ENCODE assay signal across 36 mouse cellular contexts in genomic region chr8:7808395-7808794, GRCm38 (mm10).
"Had no signal": no experiment of that assay in that cellular context is flagged by ENCODE, and none has a peak within 500 bp of the region (broad histone marks: within the 10 kb centered on the region; RNA-seq: fewer than 3 reads in every experiment).

No protein-coding gene starts in this region.

- H3K27ac ChIP-seq: heart, adult 2 months; heart, embryonic 10.5 days; heart, embryonic 13.5 days; heart, embryonic 15.5 days; hindbrain, embryonic 10.5 days; hindbrain, embryonic 12.5 days; hindbrain, embryonic 13.5 days; hindbrain, embryonic 14.5 days; hindbrain, embryonic 15.5 days; hindbrain, postnatal 0 days; intestine, embryonic 15.5 days; kidney, embryonic 15.5 days; kidney, postnatal 0 days; layer of hippocampus, adult 2 months had no signal

- H3K9ac ChIP-seq: heart, embryonic 12.5 days; heart, embryonic 13.5 days; heart, embryonic 15.5 days; hindbrain, embryonic 12.5 days; hindbrain, embryonic 13.5 days; hindbrain, embryonic 14.5 days; hindbrain, embryonic 15.5 days; intestine, embryonic 15.5 days; kidney, embryonic 15.5 days had no signal

- ATAC-seq: hindbrain, embryonic 16.5 days; hindbrain, postnatal 0 days; inflammation-experienced regulatory T-cells, adult 6 months; intestine, embryonic 15.5 days; intestine, embryonic 16.5 days; intestine, postnatal 0 days had no signal

- H3K36me3 ChIP-seq: heart, embryonic 10.5 days; heart, embryonic 12.5 days; heart, embryonic 13.5 days; heart, embryonic 15.5 days; hindbrain, embryonic 10.5 days; hindbrain, embryonic 12.5 days; hindbrain, embryonic 13.5 days; hindbrain, embryonic 15.5 days; intestine, embryonic 15.5 days; kidney, embryonic 15.5 days had no signal

- DNase-seq: heart, adult 18-20 months; heart, adult 2 months; heart, postnatal 10 days; heart, postnatal 14 days; heart, postnatal 36 days; heart, postnatal 4 days; kidney, adult 11 months; kidney, adult 18-20 months; kidney, adult 2 months; kidney, adult 8-10 months; kidney, adult 9 months; kidney, postnatal 10 days; kidney, postnatal 14 days; kidney, postnatal 25 days; kidney, postnatal 36 days; kidney, postnatal 4 days; layer of hippocampus, adult 9-11 months had no signal

- H3K4me3 ChIP-seq: heart, adult 2 months; heart, embryonic 10.5 days; heart, embryonic 12.5 days; heart, embryonic 13.5 days; heart, embryonic 15.5 days; hindbrain, embryonic 10.5 days; hindbrain, embryonic 12.5 days; hindbrain, embryonic 13.5 days; hindbrain, embryonic 15.5 days; intestine, embryonic 15.5 days; kidney, embryonic 15.5 days; layer of hippocampus, adult 2 months had no signal

- H3K27me3 ChIP-seq: heart, embryonic 12.5 days; heart, embryonic 13.5 days; heart, embryonic 15.5 days; hindbrain, embryonic 12.5 days; hindbrain, embryonic 13.5 days; hindbrain, embryonic 15.5 days; intestine, embryonic 15.5 days; kidney, embryonic 15.5 days had no signal

- H3K4me2 ChIP-seq: heart, embryonic 11.5 days; heart, embryonic 12.5 days; heart, embryonic 13.5 days; heart, embryonic 15.5 days; hindbrain, embryonic 12.5 days; hindbrain, embryonic 13.5 days; hindbrain, embryonic 14.5 days; hindbrain, embryonic 15.5 days; intestine, embryonic 15.5 days; kidney, embryonic 15.5 days had no signal

- H3K4me1 ChIP-seq: heart, embryonic 10.5 days; heart, embryonic 12.5 days; hindbrain, embryonic 10.5 days; hindbrain, embryonic 12.5 days; hindbrain, embryonic 13.5 days; hindbrain, embryonic 15.5 days; intestine, embryonic 15.5 days; kidney, embryonic 15.5 days had no signal

- H3K9me3 ChIP-seq: heart, embryonic 10.5 days; heart, embryonic 12.5 days; heart, embryonic 13.5 days; heart, embryonic 15.5 days; hindbrain, embryonic 10.5 days; hindbrain, embryonic 12.5 days; hindbrain, embryonic 13.5 days; hindbrain, embryonic 15.5 days; intestine, embryonic 15.5 days; kidney, embryonic 15.5 days had no signal
